Mouse (Mus musculus): ENCODE data around the gene Rnf40. TPM values are rescaled to one million over a fixed set of nuclear protein-coding genes. Genes with fewer than 3 reads are reported as not detected.
A peak's percentile ranks its signal among the peaks of the same experiment; 100 is the strongest.

Gene Rnf40
- polyA plus RNA-seq, 1 experiment from 2014 or later = 24.1 TPM

GRCm38 (mm10) chr7:127649206-127649605, 60.6 kb downstream of the Rnf40 start:
- no peak for ATAC-seq (ENCODE audit: insufficient number of reproducible peaks, insufficient read depth, low FRiP score, low read depth)
- 83% methylated on average over 6 of the region's 6 CpGs for WGBS

GRCm38 (mm10) chr7:127651624-127652023, 63.1 kb downstream of the Rnf40 start:
- no peak overlapping the region for H3K27ac ChIP-seq (replicated peaks in 1 of 2; ENCODE audit: control insufficient read depth in 1 of 2, insufficient read depth in 1 of 2, low read depth in 2 of 2, low read length in 2 of 2)
- H3K4me2 ChIP-seq (ENCODE audit: low read length) = peak overlapping the region; percentile 65
- H3K36me3 ChIP-seq (ENCODE audit: control insufficient read depth, insufficient read depth, low read length) = no peaks in the 10 kb centered on the region
- peak overlapping the region; percentile 51; the same call in 1 of the 2 replicates for H3K9ac ChIP-seq (ENCODE audit: low read length)
- H3K4me3 ChIP-seq (ENCODE audit: control insufficient read depth in 1 of 2, insufficient read depth in 1 of 2, low read depth in 1 of 2, low read length in 2 of 2) = peak overlapping the region in 1 of 2 experiments; percentile 15; a peak in 2 of 4 replicates
- no peaks in the 10 kb centered on the region; a peak in 1 of 4 replicates for H3K4me1 ChIP-seq (ENCODE audit: control insufficient read depth in 2 of 2, insufficient read depth in 2 of 2, low read length in 2 of 2)
- H3K9me3 ChIP-seq (ENCODE audit: control insufficient read depth, low read length) = no peaks in the 10 kb centered on the region
- no peaks in the 10 kb centered on the region for H3K27me3 ChIP-seq (ENCODE audit: control insufficient read depth, insufficient read depth, low read length)
- no peak for ATAC-seq (ENCODE audit: insufficient number of reproducible peaks, insufficient read depth, low FRiP score, low read depth)
- WGBS = 65% methylated on average over 2 of the region's 3 CpGs

More at GRCm38 (mm10) chr7:127649206-127649605, 60.6 kb downstream of the Rnf40 start:
- H3K4me2 ChIP-seq (ENCODE audit: low read length) = no peak overlapping the region
- H3K36me3 ChIP-seq (ENCODE audit: control insufficient read depth, insufficient read depth, low read length) = no peaks in the 10 kb centered on the region
- no peaks in the 10 kb centered on the region for H3K27me3 ChIP-seq (ENCODE audit: control insufficient read depth, insufficient read depth, low read length)
- H3K9me3 ChIP-seq (ENCODE audit: control insufficient read depth, low read length) = no peaks in the 10 kb centered on the region
- no peaks in the 10 kb centered on the region; a peak in 1 of 4 replicates for H3K4me1 ChIP-seq (ENCODE audit: control insufficient read depth in 2 of 2, insufficient read depth in 2 of 2, low read length in 2 of 2)
- no peak overlapping the region for H3K27ac ChIP-seq (replicated peaks in 1 of 2; ENCODE audit: control insufficient read depth in 1 of 2, insufficient read depth in 1 of 2, low read depth in 2 of 2, low read length in 2 of 2)
- no peak overlapping the region for H3K9ac ChIP-seq (ENCODE audit: low read length)
- no peak overlapping the region for H3K4me3 ChIP-seq (ENCODE audit: control insufficient read depth in 1 of 2, insufficient read depth in 1 of 2, low read depth in 1 of 2, low read length in 2 of 2)

GRCm38 (mm10) chr7:127652050-127652449, 63.5 kb downstream of the Rnf40 start:
- Histone ChIP-seq H3K27ac (replicated peaks in 1 of 2; ENCODE audit: control insufficient read depth in 1 of 2, insufficient read depth in 1 of 2, low read depth in 2 of 2, low read length in 2 of 2) (no peak overlapping the region), H3K4me2 (ENCODE audit: low read length) (peak overlapping the region; percentile 65), H3K4me3 (ENCODE audit: control insufficient read depth in 1 of 2, insufficient read depth in 1 of 2, low read depth in 1 of 2, low read length in 2 of 2) (peak overlapping the region; percentile 15 to 27), H3K4me1 (ENCODE audit: control insufficient read depth in 2 of 2, insufficient read depth in 2 of 2, low read length in 2 of 2) (no peaks in the 10 kb centered on the region; a peak in 1 of 4 replicates), H3K9ac (ENCODE audit: low read length) (peak overlapping the region; percentile 51), H3K27me3 (ENCODE audit: control insufficient read depth, insufficient read depth, low read length) (no peaks in the 10 kb centered on the region), H3K36me3 (ENCODE audit: control insufficient read depth, insufficient read depth, low read length) (no peaks in the 10 kb centered on the region), H3K9me3 (ENCODE audit: control insufficient read depth, low read length) (no peaks in the 10 kb centered on the region)
- no peak for ATAC-seq (ENCODE audit: insufficient number of reproducible peaks, insufficient read depth, low FRiP score, low read depth)
- 11% methylated on average over 18 of the region's 18 CpGs for WGBS

- Histone ChIP-seq H3K27ac (replicated peaks in 1 of 2; ENCODE audit: control insufficient read depth in 1 of 2, insufficient read depth in 1 of 2, low read depth in 2 of 2, low read length in 2 of 2) (no peak overlapping the region), H3K4me1 (ENCODE audit: control insufficient read depth in 2 of 2, insufficient read depth in 2 of 2, low read length in 2 of 2) (no peaks in the 10 kb centered on the region; a peak in 1 of 4 replicates), H3K9me3 (ENCODE audit: control insufficient read depth, low read length) (no peaks in the 10 kb centered on the region), H3K27me3 (ENCODE audit: control insufficient read depth, insufficient read depth, low read length) (no peaks in the 10 kb centered on the region), H3K4me2 (ENCODE audit: low read length) (no peak overlapping the region), H3K9ac (ENCODE audit: low read length) (no peak overlapping the region), H3K36me3 (ENCODE audit: control insufficient read depth, insufficient read depth, low read length) (no peaks in the 10 kb centered on the region), H3K4me3 (ENCODE audit: control insufficient read depth in 1 of 2, insufficient read depth in 1 of 2, low read depth in 1 of 2, low read length in 2 of 2) (no peak overlapping the region)
- WGBS = 77% methylated on average over 10 of the region's 10 CpGs
- ATAC-seq (ENCODE audit: insufficient number of reproducible peaks, insufficient read depth, low FRiP score, low read depth) = no peak
Observed at GRCm38 (mm10) chr7:127654318-127654717, 65.8 kb downstream of the Rnf40 start.

Other genes with a start within 250 kb of the Rnf40 start
- 5.6 TPM in 2 replicates for gene Zfp768, start 243.2 kb upstream of the Rnf40 start, polyA plus RNA-seq (2014; fragmentation: Nextera tagmentation; extraction: Ambion mirVana)
- gene Zfp747, start 212.7 kb upstream of the Rnf40 start, polyA plus RNA-seq (2014; fragmentation: Nextera tagmentation; extraction: Ambion mirVana) = 4.7 TPM in 2 replicates
- 4.5 and 4.6 TPM in 2 replicates for gene 9130019O22Rik, start 201.6 kb upstream of the Rnf40 start, polyA plus RNA-seq (2014; fragmentation: Nextera tagmentation; extraction: Ambion mirVana)
- gene E430018J23Rik, start 195.1 kb upstream of the Rnf40 start, polyA plus RNA-seq (2014; fragmentation: Nextera tagmentation; extraction: Ambion mirVana) = 3.8 and 4.6 TPM in 2 replicates
- gene Zfp764, start 181.9 kb upstream of the Rnf40 start, polyA plus RNA-seq (2014; fragmentation: Nextera tagmentation; extraction: Ambion mirVana) = 5.8 and 6.4 TPM in 2 replicates
- 16.4 and 18.4 TPM in 2 replicates for gene Zfp688, start 166.7 kb upstream of the Rnf40 start, polyA plus RNA-seq (2014; fragmentation: Nextera tagmentation; extraction: Ambion mirVana)
- 4.0 and 4.9 TPM in 2 replicates for gene Zfp689, start 139.6 kb upstream of the Rnf40 start, polyA plus RNA-seq (2014; fragmentation: Nextera tagmentation; extraction: Ambion mirVana)
- 31.5 and 37.5 TPM in 2 replicates for gene Prr14, start 129.2 kb upstream of the Rnf40 start, polyA plus RNA-seq (2014; fragmentation: Nextera tagmentation; extraction: Ambion mirVana)
- gene Fbrs, start 109.6 kb upstream of the Rnf40 start, polyA plus RNA-seq (2014; fragmentation: Nextera tagmentation; extraction: Ambion mirVana) = 9.9 and 10.4 TPM in 2 replicates
- gene Srcap, start 76.8 kb upstream of the Rnf40 start, polyA plus RNA-seq (2014; fragmentation: Nextera tagmentation; extraction: Ambion mirVana) = 40.1 and 40.4 TPM in 2 replicates
- gene Gm42715, start 69.2 kb upstream of the Rnf40 start, polyA plus RNA-seq (2014; fragmentation: Nextera tagmentation; extraction: Ambion mirVana) = 10.3 and 11.3 TPM in 2 replicates
- gene Tmem265, start 27.4 kb upstream of the Rnf40 start, polyA plus RNA-seq (2014; fragmentation: Nextera tagmentation; extraction: Ambion mirVana) = 1.9 and 2.1 TPM in 2 replicates
- 34.3 and 38.7 TPM in 2 replicates for gene Phkg2, start 15.4 kb upstream of the Rnf40 start, polyA plus RNA-seq (2014; fragmentation: Nextera tagmentation; extraction: Ambion mirVana)
- gene Ccdc189, start 172 bp upstream of the Rnf40 start, polyA plus RNA-seq (2014; fragmentation: Nextera tagmentation; extraction: Ambion mirVana) = 10.1 and 12.7 TPM in 2 replicates
- 10.7 and 12.3 TPM in 2 replicates for gene Zfp629, start 27.0 kb downstream of the Rnf40 start, polyA plus RNA-seq (2014; fragmentation: Nextera tagmentation; extraction: Ambion mirVana)
- 30.6 and 41.1 TPM in 2 replicates for gene Bcl7c, start 120.2 kb downstream of the Rnf40 start, polyA plus RNA-seq (2014; fragmentation: Nextera tagmentation; extraction: Ambion mirVana)
- gene Ctf1, start 124.0 kb downstream of the Rnf40 start, polyA plus RNA-seq (2014; fragmentation: Nextera tagmentation; extraction: Ambion mirVana) = 4.7 and 5.6 TPM in 2 replicates
- not detected in 2 replicates for gene Ctf2, start 143.4 kb downstream of the Rnf40 start, polyA plus RNA-seq (2014; fragmentation: Nextera tagmentation; extraction: Ambion mirVana)
- gene Fbxl19, start 155.8 kb downstream of the Rnf40 start, polyA plus RNA-seq (2014; fragmentation: Nextera tagmentation; extraction: Ambion mirVana) = 0.93 and 1.5 TPM in 2 replicates
- 15.7 and 17.7 TPM in 2 replicates for gene Orai3, start 181.0 kb downstream of the Rnf40 start, polyA plus RNA-seq (2014; fragmentation: Nextera tagmentation; extraction: Ambion mirVana)
- gene Setd1a, start 187.9 kb downstream of the Rnf40 start, polyA plus RNA-seq (2014; fragmentation: Nextera tagmentation; extraction: Ambion mirVana) = 15.0 and 16.5 TPM in 2 replicates
- not detected in 2 replicates for gene Gm49388, start 196.8 kb downstream of the Rnf40 start, polyA plus RNA-seq (2014; fragmentation: Nextera tagmentation; extraction: Ambion mirVana)
- gene Hsd3b7, start 211.8 kb downstream of the Rnf40 start, polyA plus RNA-seq (2014; fragmentation: Nextera tagmentation; extraction: Ambion mirVana) = 20.4 and 22.2 TPM in 2 replicates
- gene Stx4a, start 235.5 kb downstream of the Rnf40 start, polyA plus RNA-seq (2014; fragmentation: Nextera tagmentation; extraction: Ambion mirVana) = 25.8 and 28.8 TPM in 2 replicates
- gene Stx1b, start 235.8 kb downstream of the Rnf40 start, polyA plus RNA-seq (2014; fragmentation: Nextera tagmentation; extraction: Ambion mirVana) = 1.0 and 1.2 TPM in 2 replicates